Mouse (Mus musculus): ENCODE measurements around the gene Slit2.

Gene Slit2

DNA sequence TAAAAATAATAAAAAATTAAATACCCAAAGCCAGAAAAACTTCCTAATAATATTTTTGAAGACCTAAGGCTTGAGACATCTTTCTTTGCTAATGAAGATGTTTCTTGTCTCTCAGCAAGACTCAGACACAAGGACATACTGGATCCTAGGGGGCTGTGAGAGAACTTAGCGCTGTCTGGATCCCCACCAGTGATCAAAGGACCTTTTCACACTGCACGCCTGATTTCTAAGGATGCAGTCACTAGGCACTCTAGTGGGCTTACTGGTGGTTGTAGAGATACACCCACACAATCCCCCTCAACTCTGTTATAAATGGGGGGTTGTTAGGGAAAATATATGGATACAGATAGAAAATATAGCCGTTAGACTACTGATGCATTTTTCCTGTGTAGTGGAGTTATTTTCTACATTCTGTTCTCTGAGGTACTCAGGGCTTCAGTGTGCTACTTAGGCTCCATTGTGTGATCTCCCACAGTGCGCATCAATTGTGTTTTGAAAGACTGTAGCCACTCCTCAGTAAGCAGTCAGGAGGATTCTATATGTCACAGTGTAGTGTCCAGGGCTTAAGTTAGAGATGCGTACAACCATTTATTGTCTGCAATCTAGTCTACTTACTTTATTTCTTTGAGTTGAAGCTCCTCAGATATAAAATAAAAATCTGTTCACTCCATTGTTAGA, 67.8 kb downstream of the Slit2 start:
- DNase-seq (ENCODE audit: low spot score in 2 of 2): no peak

DNA sequence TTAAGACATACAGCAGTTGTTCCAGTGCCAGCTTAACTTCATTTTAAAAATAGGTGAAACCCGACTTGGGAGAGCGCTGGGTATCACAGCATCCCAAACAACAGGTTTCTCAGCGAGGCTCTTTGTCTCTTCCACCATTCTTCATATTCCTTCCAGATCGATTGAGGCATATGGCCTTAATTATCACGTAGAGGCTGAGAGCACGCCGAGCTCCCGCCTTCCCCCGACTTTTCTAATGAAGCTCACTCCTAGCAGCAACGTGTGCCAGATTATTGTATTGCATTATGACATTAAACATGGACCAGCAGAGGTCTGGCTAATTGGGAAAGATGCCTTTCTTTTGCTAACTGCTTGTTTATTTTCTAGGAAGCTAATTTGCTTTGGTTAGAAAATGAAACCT, 75.7 kb downstream of the Slit2 start:
- no peak for DNase-seq (ENCODE audit: low spot score in 2 of 2)

DNA sequence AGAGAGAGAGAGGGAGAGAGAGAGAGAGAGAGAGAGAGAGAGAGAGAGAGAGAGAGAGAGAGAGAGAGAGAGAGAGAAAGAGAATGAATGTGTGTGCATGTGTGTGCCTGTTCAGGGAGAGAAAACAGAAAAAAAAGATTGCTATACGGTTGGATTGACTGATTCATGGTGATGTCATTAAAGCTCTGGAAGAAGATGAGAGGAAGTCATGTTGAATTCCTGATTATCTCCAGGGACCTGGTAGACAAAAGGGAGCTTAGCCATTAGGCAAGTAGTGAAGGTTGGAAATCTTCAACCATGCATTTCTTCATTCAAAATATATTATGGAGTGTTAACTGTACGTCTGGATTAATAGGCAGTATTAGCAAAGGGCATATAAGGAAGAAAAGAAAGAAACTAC, 77.8 kb downstream of the Slit2 start:
- no peak for DNase-seq (ENCODE audit: low spot score in 2 of 2)

DNA sequence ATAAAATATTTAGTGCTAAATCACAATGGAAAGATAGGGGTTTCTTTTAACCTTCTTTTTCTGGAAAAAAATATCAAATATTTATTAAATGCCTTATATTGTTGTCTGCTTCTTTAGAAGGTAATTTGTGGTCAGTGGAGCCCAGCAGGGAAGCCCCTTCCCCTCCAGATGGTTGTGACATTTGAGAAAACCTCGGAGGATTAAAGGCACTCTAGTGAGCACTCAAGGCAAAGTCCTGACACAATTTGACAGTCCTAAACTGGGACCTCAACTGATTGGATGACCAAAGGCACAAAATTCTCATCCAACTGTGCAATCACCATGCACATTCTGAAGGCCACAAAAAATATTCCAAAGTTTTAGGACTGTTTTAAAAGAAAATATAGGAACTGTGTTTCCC, 95.8 kb downstream of the Slit2 start:
- no peak for DNase-seq (ENCODE audit: low spot score in 2 of 2)

DNA sequence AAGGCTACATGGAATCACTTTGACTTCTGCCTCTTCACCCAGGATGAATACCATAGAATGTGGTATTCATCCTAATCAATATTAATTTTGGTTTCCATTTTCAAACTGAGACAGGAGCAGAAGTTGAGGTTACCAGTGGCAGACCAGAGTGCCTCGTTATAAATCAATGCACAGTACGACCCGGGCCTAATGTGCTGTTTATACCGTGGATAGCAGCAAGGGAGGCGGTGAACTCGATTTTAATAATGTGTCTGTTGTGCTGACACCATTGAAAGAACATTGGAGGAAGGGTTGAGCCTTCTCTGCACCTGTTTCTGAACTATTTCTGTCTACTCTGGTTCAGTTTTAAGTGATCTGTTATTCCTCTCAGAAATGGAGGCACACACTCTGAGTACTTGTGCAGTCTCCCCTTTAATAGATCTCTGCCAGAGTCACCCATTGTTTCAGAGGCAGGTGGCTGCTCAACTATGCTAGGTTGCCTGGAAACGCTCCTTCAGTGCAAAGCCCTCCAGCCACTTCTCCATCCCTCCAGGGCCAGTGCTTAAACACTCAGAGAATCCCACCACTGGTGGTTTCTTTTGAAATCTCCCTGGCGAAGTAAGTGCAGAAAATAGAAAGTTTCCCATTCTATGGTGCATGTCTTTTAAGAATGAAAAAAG, 98.4 kb downstream of the Slit2 start:
- DNase-seq (ENCODE audit: low spot score in 2 of 2): no peak

DNA sequence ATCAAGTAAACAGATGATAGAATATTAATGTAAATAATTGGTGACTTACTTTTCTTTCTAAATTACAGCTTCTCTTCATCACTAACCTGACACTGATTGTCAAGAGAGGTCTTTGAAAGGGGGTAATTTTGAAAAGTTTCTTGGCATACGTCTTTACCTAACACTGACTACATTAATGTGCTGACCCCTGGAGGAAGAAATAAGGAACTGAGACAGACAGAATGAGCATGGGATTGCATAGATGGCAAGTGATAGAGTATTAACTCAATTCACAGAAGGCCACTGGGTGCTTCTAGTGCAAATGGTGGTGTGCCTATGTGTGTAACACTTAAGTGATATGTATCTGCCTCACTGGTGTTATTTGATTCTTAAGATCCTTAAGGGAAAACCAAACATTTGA, 130.5 kb downstream of the Slit2 start:
- no peak for DNase-seq (ENCODE audit: low spot score in 2 of 2)

DNA sequence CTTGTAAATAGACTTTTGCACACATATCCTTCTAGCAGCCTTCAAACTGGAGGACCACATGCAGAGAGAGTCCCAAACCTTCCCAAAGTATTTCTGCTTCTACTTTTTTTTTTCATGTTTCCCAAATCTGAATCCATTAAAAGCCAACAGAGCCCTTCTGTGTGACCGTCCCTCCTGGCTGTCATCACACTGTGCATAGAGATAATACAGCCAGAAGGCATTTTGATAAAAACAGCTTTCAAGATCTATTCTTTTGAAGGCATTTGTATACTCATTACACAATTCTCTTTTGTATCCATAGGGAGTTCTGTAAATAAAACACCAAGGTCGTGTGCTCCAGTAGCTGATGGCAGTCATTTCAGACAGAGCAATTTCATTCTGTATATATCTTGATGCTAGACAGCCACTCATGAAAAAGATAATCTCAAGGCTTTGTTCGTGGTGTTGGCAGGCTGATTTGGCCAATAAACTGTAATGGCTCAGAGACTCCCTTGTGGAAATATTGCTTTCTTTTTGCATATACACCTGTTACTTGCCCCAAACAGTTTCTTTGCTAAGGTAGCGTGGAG, 132.1 kb downstream of the Slit2 start:
- DNase-seq (ENCODE audit: low spot score in 2 of 2): no peak

DNA sequence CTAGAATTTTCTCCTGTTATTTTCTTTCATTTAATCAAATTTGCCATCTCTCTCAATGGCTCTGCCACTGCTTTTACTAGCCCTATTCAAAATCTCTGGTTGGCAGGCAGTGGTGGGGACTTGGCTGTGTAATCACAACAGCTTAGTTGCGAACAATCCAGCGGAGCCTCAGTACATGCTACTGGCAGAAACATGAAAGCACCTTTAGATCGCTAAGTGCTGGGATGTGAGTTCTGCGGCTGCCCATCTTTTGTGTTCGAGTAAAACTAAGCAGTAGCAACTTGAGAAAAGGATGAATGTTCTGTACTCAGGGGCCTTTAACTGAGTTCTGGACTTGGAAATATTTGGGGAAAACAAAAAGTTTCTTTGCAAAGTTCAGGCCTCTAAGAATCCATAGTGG, 139.7 kb downstream of the Slit2 start:
- no peak for DNase-seq (ENCODE audit: low spot score in 2 of 2)

DNA sequence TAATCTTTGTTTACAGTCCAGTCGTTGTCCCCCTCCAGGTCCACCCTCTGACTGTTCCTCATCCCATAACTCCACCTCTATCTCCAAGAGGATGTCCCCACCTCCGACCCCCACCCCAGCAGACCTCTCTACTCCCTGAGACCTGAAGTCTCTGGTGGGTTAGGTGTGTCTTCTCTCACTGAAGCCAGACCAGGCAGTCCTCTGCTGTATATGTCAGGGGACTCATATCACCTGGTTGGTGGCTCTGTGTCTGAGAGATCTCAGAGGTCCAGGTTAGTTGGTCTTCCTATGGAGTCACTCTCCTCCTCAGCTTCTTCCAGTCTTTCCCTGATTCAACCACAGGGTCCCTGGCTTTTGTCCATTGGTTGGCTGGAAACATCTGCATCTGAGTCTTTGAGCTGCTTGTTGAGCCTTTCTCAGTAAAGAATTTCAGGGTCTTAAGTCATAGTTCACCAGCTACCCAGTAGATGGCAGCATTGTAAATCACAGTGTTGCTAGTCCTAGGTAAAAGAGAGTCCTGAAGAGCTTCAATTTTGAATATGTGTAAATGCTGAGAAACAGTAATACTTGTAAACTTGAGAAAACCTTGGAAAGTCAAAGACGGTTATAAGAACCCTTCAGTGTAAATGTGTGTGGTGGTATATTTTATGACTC, 143.0 kb downstream of the Slit2 start:
- DNase-seq (ENCODE audit: low spot score in 2 of 2): no peak

DNA sequence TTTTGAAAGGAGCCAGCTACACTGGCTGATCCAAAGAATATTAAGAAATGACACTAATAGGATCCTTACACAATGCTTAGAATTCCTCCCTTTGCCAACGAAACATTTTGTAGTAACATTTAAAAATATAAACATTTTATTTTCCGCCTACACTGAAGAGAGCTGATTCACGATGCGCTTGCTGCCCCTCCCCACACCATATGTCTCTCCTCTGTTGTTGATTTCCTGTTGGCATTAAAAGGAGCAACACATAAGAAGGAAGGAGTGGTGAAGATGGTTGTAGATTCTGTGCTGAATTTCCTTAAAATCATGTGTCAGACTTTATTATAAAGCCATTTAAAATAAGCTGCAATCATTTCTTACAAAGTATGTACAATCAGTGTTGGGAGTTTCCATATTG, 147.0 kb downstream of the Slit2 start:
- DNase-seq (ENCODE audit: low spot score in 2 of 2): no peak

DNA sequence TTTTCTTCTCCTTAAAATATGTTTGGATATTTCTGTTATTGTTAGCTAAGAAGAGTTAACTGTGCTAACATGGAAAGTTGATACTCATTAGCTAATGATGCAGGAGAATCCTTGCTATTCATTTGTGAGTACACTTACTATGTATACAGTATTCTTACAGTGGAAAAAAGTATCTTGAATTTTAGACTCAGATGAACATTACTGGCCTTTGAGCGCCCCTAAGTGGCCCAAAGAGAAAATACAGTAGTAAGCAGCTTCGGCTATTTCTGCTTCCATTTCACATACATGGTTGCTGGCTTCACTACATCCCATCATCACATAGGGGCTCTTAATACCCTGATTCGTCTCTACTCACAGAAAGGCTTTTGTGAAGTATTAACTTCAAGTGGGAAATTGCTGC, 153.6 kb downstream of the Slit2 start:
- no peak for DNase-seq (ENCODE audit: low spot score in 2 of 2)

DNA sequence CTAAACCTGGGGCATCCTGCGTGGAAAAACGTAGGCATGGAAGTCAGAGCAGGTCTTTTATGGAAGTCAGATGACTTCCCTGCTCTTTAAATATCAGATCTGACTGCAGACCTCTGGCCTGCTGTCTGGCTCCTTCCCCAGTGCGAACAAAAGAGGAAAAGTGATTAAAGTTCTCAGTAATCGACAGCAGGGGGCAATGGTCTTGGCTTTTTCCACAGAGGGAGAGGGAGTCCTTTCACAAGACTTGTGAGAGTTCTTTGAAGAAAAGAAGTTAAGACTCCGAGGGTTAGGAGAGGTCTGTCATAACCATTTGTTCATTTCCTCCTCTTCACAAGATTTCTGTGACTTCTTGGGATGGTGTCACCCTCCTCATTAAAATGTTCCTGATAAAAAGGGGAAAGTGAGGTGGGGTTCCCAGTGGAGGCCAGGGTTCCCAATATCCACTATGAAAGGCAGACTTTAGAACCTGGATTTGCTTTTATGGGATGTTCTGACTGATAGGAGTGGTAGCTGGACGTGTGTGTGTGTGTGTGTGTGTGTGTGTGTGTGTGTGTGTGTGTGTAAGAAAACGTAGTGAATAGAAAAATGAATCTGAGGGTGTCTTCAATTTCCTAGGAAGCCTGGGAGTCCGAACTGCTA, 156.0 kb downstream of the Slit2 start:
- no peak for DNase-seq (ENCODE audit: low spot score in 2 of 2)

DNA sequence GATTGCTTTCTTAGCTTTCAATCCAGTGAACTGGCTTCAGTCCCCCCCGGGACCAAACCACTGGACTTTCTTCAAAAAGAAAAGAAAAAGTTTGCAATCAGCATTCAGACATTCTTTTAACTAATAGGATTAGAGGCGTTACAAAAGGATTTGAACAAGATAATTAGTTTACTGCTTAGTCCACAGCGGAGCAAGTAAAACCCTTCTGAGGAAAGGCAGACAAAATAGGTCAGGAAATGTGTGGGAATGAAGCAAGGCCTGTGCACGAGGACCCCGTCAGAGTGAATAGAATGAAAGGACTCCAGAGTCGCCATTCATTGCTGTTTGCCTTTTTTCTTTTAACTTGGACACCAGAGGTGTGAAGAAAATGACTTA, 156.5 kb downstream of the Slit2 start:
- DNase-seq (ENCODE audit: low spot score in 2 of 2): no peak

DNA sequence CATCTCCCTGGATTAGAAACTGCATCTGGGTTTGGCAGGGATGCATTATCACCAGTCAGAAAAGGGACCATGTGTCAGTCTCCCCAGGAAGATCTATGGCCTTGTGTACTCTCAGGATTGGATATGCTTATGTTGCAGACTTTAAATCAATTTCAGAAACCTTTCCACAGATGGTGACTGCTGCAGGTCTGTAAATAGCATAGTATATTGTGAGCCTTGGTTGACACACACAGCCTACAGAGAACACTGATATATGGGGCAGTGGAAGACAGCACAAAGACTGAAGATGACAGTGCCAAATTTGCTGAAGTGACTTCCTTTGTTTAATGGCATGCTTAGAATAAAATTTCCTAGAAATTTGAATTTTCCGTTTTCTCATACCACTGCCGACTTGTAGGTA, 163.1 kb downstream of the Slit2 start:
- DNase-seq (ENCODE audit: low spot score in 2 of 2): no peak

DNA sequence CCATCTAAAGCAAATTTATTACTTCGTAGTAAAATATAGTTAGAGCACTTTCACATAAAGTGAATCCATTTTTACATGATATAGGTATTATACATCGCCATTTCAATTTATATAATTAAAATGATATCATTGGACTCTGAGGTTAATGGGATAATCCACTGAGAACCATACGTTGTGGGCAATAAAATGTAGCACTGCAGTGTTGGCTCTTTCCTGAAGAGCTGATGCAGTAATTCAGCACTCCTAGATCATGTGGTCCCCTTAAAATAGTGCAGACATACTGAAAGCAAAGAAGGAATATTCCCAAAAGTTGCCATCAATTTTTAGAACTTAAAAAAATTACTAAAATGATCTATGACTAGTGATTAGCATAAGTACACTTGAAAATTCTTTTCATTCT, 177.9 kb downstream of the Slit2 start:
- DNase-seq (ENCODE audit: low spot score in 2 of 2): no peak

DNA sequence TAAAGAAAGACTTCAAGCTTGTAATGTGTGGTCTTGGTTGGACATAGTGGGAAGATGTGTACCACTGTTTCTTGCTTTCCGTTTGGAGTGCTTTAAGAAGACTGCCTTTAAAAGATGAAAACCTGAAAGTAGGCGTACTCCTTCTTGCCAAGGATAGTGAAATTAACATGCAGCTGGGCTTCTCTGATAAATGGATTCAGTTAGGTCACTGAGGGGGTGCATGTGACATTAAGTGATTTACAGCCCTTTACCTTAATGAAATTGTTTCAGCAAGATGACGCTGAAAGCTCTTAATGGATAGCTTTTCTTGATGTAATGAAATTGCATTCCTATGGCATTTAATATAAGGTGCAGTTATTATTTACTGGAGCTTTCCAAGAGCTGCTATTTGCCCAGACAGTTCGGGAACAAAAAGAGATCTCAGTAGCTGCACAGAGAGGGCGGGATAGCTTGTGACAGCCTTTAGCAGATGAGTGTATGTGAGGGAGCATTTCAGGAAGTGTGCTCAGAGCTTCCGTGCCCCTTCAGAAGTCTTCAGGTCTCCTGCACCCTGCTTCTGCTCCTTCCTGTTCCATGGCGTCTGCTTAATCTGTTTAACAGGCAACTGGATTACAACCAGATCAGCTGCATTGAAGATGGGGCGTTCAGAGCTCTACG, 198.8 kb downstream of the Slit2 start:
- no peak for DNase-seq (ENCODE audit: low spot score in 2 of 2)

DNA sequence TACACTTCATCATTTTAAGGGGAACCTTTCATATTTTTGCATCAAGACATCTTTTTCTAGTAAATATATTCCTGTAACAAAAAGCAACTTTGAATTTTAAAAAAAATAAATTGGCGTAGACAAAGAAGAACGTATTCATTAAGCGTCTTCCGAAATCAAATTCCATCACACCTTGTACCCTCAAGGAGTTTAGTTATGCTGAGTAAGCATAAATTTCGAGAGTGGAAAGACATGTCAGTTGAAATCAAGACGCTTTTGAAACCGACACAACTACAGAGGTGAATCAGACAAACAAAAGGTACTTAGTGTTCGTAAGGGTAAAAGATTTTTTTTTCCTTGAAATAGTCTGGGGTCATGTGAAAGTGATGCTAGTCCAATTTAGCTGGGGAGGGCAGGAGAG, 201.4 kb downstream of the Slit2 start:
- no peak for DNase-seq (ENCODE audit: low spot score in 2 of 2)

DNA sequence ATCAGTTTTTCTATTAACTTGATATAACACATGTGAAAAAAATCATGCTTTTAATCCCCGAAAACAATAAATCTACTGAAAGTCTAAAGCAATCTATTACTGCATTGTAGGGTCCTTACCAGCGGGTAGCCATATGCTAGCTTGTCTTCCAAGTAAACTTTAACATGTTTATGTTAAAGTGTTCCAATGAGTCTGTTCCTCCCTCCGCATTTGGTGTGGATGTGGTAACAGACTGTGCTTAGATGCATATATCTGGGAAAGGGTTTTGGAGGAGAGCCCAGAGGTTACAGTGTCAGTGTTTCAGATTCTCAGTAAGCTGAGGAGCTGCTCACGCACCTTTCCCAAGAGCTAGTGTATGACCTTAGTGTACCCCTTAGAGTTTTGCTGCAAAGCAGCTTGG, 204.9 kb downstream of the Slit2 start:
- no peak for DNase-seq (ENCODE audit: low spot score in 2 of 2)

DNA sequence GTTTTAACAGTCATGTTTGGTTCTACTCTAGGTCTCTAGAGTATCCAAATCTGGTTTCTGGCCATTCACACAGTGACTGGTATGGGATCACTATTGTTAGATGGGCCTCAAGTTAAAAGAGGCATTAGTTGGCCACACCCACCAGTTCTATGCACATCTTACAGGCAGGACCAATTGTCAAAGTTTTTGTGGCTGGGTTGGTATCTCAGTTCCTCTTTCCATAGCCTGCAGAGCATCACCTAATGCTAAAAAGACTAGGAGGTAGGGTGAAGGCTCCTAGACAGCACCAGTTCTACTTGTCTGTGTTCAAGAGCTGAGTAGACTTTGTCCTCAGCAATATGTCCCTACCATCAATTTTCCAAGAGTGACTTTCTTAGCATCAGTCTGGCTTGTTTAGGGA, 216.4 kb downstream of the Slit2 start:
- no peak for DNase-seq (ENCODE audit: low spot score in 2 of 2)

DNA sequence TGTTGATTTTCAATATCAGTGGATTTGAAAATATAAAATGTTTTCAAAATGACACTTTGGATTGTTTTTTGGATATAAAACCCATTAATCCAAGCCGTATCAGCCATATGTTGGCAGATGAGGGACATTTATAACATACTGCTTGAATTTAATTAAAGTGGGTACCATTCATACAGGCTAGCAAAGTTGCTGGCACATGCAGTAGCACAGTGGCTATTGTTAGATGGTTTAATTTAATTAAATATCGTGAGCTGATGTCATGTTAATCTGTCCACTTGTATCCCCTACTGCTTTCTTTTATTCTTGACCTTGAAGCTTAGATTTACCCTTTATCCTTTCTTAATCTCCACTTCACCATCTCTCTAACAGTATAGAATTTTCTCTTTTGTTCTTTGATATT, 232.3 kb downstream of the Slit2 start:
- no peak for DNase-seq (ENCODE audit: low spot score in 2 of 2)

DNA sequence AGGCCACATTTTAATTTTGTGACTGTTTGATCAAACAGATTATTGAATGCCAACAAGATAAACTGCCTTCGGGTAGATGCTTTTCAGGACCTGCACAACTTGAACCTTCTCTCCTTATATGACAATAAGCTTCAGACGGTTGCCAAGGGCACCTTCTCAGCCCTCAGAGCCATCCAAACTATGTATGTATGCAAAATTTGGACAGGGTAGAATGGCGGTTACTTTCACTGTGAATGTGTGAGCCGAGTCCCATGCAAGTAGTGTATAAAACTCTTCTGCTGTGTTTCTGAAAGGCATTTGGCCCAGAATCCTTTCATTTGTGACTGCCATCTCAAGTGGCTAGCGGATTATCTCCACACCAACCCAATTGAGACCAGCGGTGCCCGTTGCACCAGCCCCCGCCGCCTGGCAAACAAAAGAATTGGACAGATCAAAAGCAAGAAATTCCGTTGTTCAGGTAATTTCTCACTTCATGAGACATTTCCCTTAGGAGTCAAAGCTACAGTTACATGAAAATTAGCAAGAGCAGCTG, 236.8 kb downstream of the Slit2 start:
- DNase-seq (ENCODE audit: low spot score in 2 of 2): no peak

DNA sequence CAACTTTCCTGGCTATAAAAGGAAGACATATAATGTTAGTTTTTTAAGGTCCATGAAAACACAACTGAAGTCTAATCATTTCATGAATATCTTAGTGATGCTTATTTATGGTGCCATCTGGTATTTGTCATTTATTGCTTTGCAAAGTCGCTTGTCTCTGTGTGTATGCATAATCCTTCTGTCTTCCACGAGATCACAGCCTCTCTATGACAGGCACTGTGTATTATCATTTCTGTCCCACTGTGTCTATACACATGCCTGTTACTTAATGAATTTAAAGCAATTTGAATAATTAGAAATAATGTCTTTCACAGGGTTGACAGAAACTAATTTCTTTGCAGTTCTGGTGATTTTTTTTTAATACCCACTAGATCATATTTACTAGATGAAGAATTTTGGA, 242.6 kb downstream of the Slit2 start:
- DNase-seq (ENCODE audit: low spot score in 2 of 2): no peak
